Mouse (Mus musculus) urinary bladder, postnatal 10 days (tissue): Measurements from ENCODE around the gene B4galt3.

Experiments used
- DNase-seq: peaks from one replicate; pipeline ENCODE4 v3.0.0; 2022; ENCODE audit warnings: low spot score

B4galt3 gene

DNA sequence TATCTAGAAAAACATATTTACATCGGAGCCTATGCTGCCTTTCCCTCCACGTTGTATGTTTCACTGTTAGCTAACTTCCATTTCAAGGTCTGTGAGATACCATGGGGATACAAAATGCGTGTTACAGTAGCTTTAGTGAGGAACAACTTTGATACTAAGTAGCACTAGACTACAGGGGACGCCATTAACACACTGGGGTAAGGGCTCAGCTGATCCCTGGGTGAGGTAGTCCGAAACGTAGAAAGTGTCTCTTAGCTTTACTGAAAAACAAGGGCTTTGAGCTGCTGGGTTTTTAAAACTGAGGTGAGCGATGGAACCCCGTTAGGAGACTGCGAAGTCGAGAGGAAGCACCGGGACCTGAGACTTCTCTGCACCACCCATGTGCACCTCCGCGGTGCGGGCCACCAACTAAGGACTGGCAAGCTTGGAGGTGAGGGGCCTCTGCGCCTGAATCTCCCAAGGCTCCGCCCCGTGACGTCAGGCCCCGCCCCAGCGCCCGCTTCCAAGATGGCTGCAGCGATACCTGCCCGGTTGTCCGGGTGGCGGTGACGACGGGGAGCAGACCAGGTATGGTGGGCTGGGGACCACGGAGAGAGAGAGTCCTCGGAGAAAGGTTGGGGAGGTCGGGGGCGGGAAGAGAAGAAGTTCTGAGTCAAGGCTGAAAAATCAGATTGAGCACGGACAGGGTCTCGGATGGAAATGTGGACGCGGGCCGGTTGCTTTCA is at the start of gene B4galt3:
Gene B4galt3, plus strand, starts transcription at position 481 of the 725 bp plus-strand sequence.
- peak; percentile 94 for DNase-seq

DNA sequence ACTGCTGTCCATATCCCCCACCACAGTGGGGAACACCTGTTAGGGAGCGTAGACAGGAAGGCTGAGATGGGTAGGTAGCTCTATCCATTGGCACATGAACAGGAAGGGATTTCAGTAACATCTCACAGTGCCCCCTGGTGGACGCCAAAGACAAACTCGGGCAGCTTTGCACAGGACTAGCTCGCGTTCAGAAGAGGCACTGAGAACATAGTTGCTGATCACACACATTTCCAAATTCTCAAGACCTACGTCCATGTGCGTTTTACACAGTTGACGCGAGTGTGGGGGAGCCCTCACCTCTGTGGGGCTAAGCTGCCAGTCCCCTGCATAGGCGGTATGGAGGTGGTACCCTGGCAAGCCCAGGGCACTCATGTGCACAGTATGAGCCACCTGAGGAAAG is 49.3 kb upstream of the B4galt3 start:
- peak; percentile 45 for DNase-seq

DNA sequence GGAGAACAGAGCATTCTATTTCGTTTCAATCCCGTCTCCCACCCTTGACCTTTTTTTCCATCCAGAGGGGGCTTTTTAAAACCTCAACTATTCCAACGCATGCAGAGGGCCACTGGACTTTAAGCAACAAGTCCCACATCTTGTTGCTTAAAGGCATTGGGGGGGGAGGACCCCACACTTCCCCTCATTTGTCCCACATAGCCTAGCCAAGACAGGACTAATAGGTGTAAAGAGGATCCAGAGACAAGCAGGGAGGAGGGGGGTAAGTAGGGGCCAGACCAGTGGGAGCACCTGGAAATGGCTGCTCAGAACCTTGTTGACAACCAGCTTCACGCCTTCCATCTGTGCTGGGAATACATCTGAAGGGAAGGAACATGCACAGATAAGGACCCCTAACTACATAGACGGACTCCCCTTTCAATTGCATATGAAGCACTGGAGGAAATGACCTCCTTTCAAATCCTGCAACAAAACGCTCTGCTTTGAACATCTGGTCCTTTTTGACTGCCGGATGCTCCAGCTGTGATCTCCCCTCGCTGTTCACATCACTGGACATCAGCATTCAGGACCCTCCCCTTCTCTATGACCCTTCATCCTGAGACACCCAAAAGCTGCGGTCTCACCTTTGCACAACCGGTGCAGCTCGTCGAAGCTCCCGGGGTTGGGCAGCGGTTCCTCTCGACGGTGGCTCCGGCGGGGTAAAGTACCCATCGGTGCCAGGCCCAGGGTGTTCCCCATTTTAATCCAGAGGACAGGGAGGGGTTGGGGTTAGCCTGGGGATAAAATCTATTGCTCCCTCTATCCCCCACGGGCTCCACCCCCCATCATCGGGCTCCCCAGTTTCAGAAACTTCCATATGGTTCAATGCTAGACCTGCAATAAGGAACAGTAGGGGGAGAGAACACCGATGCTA is 48.6 kb upstream of the B4galt3 start:
- DNase-seq = no peak

GRCm38 (mm10) chr1:171222238-171223155 is 47.6 kb upstream of the B4galt3 start, which contains the start of gene Tomm40l:
Gene Tomm40l, minus strand, starts transcription at chr1:171222514.
- peak; percentile 40 for DNase-seq

- DNase-seq = no peak
Measured at GRCm38 (mm10) chr1:171223168-171223567, 47.0 kb upstream of the B4galt3 start.

- no peak for DNase-seq
Measured at GRCm38 (mm10) chr1:171223796-171224195, 46.3 kb upstream of the B4galt3 start.

DNA sequence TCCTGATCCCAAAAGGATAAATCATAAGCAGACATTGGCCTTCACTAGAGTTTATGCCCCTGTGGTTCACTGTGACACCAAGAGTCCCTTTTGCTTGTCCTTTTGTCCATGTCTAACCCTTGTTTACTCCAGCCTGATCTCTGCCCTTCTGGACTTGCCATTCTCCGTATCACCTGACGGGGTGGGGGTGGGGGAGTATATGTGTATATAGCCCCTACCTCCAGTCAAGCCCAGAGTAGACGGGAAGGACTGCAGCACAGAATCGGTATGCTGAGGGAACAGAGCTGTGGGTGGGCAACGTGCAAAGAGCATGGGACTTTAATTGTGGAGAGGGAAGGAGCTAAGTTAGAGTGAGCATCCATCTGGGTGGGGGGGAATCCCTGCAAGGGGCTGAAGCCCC is 45.3 kb upstream of the B4galt3 start, which contains the start of gene Apoa2:
Gene Apoa2, plus strand, starts transcription at position 198 of the 400 bp plus-strand sequence.
- DNase-seq = no peak

DNA sequence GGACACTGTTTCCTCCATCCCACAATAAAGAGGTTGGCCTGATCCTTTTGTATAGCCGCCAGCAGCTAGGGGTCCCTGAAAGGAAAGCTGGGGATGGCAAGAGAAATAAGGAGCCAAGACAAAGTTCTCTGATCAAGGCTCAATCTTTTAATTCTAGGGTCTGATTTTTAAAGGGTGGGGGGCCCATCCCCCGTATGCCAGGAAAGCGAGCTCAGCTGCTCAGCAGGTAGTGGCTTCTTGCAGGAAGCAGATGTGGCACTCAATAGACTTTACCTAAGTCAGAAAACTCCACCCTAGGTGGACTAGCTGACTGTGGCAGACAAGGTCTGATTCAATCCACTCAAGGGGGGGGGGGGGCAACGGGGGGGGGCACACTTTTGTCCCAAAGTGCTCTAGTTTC is 43.3 kb upstream of the B4galt3 start:
- DNase-seq = no peak

GRCm38 (mm10) chr1:171227879-171228278 is 42.2 kb upstream of the B4galt3 start:
- no peak for DNase-seq

DNA sequence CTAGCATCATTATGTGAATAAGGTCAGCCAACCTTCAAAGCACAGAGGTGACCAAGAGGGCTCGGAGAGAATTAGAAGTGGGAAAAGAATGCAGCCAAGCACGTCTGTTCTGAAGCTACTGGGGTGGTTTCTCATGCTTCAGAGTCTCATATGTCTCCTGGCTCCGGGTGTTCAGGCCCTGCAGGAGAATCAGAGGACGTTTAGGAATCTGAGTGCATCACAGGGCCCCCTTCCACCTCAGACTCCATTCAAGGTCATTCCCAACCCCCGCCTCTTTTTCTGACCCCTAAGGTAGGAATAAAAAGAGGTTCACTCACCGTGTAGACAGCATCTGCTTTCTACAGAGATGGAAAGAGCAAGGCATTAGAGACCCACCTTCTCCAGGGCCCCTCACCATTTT is 40.4 kb upstream of the B4galt3 start:
- no peak for DNase-seq

- no peak for DNase-seq
Measured at GRCm38 (mm10) chr1:171230215-171230614, 39.9 kb upstream of the B4galt3 start.

- no peak for DNase-seq
Measured at GRCm38 (mm10) chr1:171231844-171232243, 38.3 kb upstream of the B4galt3 start.

DNA sequence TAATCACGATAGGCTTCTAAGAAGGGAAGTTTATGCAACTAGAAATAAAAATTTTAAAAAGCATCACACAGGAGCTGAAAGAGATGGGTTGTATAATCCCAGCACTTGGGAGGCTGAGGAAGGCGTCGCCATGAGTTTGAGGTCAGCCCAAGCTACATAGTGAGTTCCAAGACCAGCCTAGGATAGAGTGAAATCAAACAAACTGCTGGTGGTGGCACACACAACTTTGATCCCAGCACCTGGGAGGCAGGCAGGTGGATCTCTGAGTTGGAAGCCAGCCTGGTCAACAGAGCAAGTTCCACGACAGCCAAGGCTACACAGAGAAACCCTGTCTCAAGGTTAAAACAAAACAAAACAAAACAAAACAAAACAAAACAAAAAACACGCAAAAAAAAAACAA is 37.8 kb upstream of the B4galt3 start:
- no peak for DNase-seq

DNA sequence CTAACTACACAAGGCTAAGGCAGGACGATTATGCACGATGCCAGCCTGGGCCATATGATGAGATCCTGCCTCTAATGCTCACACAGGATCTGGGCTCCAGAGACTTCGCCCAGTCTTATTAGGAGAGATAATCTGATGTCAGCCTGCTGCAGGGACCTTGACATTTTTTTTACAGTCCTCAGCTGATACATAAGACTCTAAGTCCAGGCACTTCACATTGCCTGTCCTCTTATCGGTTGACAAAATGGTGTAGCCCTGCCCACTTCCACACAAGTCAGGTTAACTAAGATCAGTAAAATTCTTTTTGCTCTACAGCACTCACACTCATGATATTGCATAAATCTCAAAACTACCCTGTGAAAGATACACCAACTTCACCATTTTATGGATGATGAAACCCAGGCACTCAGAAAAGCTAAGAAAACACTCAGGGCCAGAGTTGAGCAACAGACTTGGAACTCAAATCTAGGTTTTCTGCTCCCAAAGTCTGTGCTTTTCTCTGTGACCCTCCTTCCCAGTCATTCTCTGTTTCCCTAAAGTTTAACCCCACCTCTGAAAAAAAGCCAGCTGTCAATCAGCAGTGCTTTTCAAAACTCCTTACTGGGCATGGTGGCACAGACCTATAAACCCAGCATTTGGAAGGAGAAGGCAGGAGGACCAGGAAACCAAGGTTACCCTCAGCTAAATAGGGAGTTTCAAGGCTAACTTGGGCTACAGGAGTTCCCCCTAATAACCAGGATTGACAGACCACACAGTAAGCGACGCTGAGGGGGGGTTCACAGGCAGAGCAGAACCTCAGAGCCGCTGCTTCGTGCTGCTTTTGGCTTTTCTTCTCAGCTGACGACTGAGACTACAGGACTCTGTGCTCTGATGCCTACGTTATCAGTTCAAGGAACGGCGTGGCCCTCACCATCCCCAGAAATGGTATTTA is 37.1 kb upstream of the B4galt3 start:
- DNase-seq = no peak

- DNase-seq = no peak
Measured at GRCm38 (mm10) chr1:171234126-171234525, 36.0 kb upstream of the B4galt3 start, which contains the start of gene Fcer1g. Gene Fcer1g, minus strand, starts transcription at chr1:171234365.

DNA sequence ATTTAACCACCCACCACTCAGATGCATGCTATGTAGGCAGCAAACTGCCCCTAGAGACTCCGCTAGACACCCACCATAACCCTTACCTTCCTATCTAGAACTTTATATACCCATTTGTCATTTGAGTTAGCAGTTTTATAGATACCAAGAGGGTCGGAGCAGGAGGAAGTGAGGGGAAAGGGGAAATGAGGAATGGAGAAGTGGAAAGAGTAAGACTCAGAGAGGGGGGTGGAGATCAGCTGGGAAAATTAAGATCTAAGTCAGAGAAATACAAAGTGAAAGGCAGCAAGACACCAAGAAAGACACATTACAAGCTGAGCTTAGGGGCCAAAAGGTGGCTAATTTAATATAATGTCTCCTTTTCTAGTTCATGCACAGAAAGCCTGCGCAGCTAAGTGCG is 35.6 kb upstream of the B4galt3 start:
- DNase-seq = no peak

DNA sequence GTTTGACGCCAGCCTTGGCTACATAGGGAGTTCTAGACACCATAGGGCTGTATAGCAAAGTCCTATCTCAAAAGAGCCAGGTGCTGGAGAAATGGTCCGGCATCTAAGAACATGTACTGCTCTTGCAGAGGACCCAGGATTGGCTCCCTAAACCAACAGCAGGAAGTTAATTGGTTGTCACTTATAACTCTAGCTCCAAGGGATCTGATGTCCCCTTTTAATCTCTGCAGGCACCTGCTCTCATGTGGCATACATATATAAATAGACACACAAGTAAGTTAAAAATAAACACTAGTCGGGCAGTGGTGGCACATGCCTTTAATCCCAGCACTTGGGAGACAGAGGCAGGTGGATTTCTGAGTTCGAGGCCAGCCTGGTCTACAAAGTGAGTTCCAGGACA is 34.3 kb upstream of the B4galt3 start:
- no peak for DNase-seq

- DNase-seq = no peak
Measured at GRCm38 (mm10) chr1:171237438-171237837, 32.7 kb upstream of the B4galt3 start.

DNA sequence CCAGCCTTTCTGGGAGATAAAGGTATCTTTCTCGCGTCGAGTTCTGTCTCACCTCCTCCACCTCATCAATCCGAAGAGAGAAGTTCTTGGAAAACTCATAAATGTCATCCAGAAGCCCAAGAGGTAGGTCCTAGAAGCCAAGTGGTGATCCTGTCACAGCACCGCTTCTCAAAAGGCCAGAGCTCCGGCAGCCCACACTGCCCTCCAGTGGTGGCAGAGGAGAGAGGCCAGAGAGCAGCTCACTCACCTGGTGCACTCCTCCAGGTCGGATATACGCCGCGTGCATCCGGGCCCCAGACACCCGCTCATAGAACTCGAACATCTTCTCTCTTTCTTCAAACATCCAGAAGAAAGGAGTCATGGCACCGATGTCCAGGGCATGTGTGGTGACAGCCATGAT is 31.7 kb upstream of the B4galt3 start:
- no peak for DNase-seq

GRCm38 (mm10) chr1:171239992-171240744 is 30.0 kb upstream of the B4galt3 start:
- no peak for DNase-seq
